Mouse (Mus musculus) T-helper 1 cell (primary cell): ENCODE data around the gene Atp2c1.

Experiments
- in situ Hi-C: fragments of 300-600 bp; cut with MboI, MseI; formaldehyde crosslinking; loops from one replicate; pipeline ENCODE4 v1.15.1; 2025; ENCODE audit warnings: high pct_unique_total_duplicates

Atp2c1 gene

DNA sequence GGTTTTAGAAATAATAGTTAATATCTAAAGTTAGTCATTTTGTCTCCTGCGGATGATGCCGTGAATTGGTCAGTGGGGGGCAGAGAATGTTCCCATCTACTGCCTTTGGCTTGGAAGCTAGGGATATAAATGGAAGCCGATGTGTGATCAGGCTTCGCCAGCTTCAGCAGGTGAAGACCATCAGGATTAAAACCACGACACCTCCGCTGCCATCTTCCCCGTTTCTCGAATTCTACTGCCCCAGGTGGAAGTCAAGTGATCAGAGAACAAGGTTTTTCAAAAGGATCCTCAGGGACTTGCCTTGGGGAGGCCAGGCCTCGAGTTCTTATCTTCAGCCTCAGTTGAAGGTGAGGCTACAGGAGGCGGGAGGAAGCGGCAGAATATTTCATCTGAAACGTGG, at the start of gene Atp2c1:
Gene Atp2c1, minus strand, starts transcription at position 101 of the 400 bp plus-strand sequence.
- in situ Hi-C loops: no loop called here

DNA sequence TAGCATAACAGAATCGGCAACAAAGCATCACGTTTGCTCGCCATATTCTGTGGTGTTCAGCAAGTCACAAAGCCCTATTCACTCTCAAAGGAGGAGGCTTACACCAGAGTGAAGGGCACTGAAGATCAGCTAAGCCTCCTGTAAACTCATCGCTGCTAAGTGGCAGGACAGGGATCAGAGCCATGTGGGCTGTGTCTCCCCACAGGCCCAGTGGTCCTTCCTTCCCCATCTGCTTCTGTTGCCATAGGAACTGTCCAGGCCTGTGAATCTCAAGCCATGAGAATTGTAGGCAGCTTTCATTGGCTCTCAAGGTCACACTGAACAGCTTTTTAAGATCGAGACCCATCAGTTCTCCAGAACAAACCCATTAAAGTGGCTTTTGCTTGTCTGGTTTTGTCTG, 30.3 kb upstream of the Atp2c1 start:
- in situ Hi-C loops: no loop called here

DNA sequence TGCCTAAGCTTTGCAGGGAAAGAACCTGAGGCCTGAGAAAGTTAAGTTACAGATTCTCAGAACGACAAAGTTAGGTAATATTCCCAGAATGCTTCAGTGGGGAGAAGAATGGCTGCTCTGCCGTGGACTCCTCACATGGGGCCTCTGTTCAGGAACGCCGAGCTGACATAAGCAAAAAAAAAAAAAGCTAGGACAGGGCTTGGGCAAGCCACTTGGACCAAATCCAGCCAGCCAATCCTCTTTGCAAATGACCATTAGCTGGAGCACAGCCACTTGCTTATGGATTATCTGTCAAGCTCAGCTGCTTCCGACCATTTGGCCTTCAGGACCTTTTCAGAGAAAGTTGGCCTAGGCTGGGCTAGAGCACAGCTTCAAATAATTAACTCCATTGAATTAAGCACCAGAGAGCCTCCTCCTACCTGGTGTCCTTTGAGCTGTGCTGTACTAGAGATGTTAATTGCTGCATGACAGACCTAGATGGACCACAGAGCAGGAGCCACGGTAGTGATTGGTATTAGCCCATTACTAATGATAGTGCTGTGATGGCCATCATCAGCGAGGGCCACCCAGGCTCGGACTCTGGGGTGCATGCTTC, 29.1 kb upstream of the Atp2c1 start:
- in situ Hi-C loops: no loop called here

DNA sequence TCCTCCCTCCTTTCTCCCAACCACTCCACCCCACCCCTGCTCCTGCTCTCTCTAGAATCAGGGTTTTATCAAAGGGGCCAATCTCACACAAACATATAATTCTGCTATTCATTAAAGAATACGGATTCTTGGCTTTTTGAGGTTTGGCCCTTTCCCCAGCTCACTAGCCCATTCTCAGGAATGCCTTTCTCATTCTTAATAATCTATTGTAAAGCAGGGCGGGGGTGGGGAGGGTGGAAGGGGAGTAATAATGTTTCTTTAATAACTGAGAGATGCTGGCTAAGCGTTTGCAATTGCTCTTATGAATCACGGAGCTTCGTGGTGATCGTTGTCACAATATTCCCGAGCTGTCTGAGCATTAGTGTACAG, 27.3 kb upstream of the Atp2c1 start:
- in situ Hi-C loops: no loop called here

DNA sequence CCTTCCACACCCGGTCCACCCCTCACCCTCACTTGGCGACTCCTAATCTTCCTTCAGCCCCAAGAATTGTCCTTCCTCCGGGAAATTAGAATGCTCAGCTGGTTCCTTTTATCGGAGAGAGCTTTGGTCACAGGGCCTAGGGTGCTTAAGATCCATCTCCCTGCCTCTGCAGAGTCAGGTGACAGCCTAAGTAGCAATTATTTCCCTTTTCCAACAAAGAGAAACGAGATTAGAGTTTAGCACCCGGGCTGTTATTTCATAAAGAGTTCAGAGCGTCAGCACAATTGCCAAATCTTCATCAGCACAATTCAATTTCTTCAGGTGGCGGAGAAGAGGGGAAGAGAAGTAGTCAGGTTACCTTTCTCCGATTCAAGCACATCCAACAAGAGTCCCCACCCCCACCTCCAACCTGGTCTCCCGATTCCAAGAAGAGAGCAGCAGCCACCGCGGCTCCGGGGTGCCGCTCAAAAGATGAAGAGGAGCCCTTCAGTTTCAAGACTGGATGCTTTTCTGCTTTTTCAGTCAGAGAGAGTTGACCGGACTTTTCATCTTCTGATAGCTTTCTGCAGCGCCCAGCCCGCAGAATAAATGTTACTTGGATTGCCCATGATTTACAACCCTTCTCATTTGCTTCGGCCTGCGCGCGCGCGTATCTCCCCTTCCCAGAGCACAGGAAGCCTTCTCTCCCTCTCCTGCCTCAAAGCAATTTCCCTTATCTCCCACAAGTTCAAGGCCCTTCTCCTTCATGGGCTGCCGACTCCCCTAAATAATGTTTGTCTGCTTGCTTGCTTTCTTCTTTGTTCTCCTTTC, 26.7 kb upstream of the Atp2c1 start:
- in situ Hi-C loops: no loop called here

DNA sequence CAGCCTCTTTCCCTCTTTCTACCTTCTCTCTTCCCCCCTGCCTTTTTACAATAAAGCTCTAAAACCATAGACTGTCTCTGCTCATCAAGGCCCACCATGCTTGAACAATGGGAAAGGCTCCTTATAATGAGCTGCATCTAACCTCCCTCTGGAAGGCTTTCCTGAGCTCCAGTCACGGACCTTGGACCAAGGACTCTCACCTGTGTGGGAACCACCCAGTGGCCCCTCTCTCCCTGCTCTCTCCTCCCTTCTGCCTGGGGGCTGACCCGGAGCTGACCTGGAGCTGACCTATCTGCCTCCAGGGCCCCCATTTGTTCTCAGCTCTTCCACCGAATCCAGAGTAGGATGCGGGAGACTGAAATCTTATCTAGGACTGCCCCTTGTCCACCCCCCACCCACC, 24.3 kb upstream of the Atp2c1 start:
- in situ Hi-C loops: no loop called here

DNA sequence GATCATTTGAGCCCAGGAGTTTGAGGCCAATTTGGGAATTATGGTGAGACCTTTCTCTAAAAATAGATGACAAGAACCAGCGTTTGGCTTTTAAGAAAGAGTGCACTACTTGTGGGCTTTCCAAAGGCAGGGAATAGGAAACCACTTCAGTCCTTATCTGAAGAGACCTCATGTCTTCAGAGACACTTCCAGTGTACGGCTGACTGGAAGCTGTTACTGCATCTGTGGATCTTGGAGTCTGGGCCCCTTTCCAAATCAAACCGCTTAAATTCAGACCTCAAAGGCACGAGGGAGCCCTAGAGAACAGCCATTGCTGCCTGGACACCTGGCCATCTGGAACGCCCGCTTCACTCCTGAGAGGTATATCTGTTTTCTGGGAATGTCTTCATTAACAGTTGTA, 22.0 kb upstream of the Atp2c1 start:
- in situ Hi-C loops: loop anchor here (10.0 kb wide), 1 partner anchor 1744 kb away; no protein-coding TSS in a partner anchor

DNA sequence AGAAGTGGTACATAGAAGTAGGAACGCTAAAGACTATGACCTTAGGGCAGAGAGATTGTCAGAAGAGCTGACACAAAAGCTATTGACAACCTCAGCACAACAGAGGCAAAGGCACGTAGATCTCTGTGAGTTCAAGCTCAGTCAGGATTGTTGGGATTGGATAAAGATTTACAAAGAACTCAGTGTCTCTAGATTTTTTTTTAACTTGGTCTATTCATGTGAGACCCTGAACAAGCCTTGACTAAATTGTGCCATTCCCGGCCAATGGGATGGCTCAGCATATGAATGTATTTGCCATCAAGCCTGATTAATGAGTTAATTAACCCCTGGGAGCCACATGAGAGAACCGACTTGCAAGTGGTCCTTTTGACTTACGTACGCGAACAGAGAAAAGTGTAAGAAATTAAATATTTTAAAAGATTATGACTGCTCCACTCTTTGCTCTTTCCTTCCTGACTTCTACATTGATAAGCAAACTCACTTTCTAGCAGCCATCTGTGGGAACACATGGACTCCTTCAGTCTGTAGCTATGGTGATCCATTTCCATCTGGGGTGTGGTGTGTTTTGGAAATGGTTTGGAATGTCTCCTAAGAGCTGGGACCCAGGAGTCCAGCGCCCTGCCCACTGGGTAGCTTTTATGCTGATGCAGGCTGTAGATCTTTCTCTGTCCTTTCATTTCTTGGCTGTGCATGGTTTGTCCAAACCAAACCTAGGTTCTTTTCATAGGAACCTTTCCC, 17.1 kb upstream of the Atp2c1 start:
- in situ Hi-C loops: loop anchor here (10.0 kb wide), 1 partner anchor 1739 kb away; no protein-coding TSS in a partner anchor

DNA sequence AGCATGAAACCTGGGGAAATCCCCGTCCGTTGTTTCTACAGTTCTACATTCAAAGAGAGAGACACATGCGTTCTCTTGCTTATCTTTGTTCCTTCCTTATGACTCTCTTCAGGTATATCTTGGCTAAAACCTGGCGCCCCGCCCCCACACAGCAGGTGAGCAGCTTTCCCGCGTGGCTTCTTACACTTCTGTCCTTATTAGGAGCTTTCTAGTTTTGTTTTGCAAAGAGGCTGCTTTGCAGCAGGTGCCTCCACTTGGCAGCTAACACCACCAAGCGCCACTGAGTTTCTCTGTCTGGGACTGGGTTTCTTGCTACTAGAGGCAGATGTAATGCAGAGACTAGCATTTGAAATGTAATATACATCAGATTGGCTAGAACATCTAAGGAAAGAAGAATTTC, 10.4 kb upstream of the Atp2c1 start:
- in situ Hi-C loops: no loop called here

DNA sequence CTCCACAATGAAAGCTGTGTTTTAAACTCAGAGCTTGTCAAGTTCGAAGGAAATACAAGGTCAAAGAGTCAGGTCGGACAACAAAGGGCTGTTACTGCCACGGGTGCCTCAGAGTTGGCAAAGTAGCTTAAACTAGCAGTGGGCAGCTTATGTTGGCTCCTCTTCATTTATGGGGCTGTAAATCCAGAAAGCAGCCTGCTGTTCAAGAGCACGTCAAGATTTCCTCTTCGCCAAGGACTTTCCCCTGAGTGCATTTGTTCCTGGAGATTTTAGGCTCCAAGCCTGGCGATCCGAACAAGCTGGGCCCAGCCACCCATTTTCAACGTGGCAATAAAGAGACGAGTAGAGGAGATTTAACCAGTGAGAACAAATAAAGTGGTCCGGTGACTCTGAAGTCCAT, 9.8 kb upstream of the Atp2c1 start:
- in situ Hi-C loops: no loop called here

DNA sequence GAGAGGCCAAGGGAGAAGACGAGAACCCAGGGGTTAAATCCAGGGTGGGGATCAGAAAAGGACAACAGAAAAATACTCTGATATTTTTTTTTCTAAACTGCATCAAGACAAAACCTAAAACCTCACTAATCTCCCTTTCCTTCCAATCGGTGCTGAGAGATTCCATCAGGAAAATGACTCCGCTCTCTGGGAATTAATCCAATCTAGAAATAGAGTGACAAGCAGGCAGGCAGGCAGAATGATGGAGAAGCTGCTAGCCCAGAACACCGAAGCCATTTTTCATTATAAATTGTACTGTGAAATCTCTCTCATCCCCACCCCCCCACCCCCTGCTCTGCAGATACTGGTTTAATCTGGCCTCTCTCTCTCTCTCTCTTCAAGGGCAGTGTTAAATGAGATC, 1.8 kb downstream of the Atp2c1 start:
- in situ Hi-C loops: no loop called here

DNA sequence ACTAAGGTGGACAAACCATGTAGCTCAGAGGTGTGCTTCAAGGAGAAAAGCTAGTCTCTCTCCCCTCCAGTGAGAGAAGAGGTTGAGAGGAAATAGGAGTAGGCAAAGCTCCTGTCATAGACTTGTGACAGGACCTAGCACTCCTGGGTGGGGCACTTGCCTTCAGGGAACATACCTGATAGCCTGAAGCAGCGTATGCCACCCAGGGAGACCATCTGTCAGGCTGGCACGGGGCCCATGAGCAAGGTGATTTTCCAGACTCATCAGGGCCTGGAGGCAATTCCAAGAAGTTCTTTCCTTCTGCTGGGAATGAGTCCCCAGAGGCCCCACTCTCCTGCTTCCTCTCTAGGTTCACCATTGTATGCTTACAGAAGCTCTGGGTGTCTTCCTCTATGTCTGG, 4.1 kb downstream of the Atp2c1 start:
- in situ Hi-C loops: no loop called here

DNA sequence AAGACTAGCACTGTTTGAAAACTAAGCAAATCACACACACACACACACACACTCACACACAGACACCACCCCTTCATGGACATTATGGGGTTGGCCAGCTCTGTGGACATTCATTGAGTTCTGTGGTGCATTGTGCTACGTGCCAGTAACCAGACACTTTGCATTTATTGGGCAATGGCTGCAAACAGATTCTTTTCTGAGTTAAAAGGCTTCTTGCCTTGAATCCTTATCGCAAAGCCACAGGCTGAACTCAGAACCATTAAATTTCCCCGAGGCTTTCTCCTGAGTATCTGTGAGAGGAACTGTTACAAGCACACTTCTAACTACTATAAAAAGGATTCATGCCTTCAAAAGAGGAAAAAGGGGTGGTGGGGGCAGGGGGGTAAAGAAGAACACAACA, 5.1 kb downstream of the Atp2c1 start:
- in situ Hi-C loops: no loop called here

DNA sequence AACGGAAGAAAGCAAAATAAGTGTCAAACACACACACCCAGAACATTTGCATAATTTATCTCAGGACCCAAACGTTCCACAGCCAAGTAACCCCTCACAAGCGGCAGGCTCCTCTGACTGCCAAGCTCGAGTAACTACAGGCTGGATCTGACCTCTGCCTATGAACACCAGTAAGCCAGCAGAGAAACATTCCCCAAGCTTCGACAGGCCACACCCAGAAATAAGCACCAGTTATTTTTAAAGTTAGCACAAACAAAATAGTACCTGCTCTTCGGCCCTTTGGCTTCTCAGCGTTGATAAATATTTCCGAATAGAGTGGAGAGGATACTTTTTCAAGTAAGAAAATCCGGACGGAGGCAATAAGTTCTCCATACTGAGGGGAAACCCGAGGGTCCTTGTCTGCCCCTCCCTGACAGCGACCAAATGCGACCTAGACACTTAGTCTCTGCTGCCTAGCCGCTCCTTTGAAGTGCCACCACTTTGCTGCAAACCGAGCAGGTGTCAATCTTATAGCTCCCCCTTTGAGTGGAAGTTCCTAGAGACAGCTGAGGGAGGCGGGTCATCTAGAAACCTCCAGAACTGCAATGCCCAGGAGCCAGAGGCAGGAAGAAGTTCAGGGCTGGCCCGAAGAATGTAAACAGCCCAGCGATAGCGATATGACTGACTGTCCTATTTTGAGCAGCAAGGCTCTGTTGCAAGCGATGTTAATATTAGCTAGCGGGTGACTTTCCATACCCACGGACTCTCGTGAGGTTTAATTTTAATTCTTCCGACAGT, 6.2 kb downstream of the Atp2c1 start:
- in situ Hi-C loops: no loop called here

DNA sequence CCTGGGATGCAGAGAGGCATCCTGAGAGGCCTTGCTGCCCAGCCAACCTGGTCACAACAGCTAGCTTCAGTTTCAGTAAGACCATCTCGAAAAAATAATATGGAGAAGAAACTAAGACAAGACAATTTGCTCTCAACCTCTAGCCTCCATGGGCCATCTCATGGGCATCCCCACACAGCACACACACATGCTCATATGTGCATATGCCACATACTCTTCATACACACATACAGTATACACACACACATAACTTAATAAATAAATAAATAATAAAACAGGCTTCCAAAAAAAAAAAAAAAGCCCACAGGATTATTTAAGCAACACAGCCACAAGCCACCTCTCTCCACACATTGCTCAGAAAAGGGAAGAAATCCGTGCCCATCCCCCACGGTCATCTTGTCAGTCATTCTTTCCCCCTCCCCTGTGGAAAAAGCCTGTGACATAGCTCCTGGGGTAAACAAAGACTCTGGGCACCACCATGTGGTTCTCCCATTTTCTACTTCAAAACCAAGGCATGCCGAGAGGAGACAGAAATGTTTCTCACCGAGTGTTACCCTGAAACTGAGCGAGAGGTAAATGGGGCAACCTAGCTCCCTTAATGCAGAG, 7.7 kb downstream of the Atp2c1 start:
- in situ Hi-C loops: no loop called here

DNA sequence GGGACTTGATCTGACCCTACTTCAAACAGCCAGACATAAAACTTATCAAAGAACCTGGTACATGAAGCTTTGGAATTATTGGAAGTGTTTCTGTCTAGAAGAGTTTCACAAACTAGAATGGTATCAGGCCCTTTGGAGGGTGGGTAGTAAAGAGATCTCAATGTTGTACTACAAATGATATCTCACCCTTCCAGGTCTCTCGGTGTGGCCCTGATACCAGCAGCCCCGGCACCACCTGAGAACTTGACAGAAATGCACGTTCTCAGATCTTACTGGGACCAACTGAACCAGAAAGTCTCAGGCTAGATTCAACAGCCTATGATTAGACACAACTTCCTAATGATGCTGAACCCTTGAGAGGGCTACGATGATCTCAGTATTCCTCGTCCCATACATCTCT, 23.4 kb downstream of the Atp2c1 start:
- in situ Hi-C loops: no loop called here

DNA sequence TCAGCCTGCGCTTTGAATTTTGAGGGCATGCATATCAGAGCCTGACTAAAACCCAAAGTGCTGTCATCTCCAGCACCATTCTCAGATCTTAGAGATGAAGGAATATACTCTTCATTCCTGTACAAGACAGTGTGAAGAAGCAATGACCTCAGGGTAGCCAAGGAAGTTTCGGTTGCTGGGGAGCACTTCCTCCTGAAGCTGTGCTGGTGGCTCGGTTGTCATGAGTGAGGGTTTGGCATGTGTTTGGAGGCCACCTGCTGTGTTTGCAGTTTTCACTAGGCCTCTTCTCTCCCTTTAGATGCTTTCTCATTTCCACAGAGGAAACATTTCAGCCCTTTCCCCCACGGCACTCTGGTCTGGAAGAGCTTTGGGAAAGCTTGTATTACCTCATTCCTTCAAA, 24.7 kb downstream of the Atp2c1 start:
- in situ Hi-C loops: no loop called here

DNA sequence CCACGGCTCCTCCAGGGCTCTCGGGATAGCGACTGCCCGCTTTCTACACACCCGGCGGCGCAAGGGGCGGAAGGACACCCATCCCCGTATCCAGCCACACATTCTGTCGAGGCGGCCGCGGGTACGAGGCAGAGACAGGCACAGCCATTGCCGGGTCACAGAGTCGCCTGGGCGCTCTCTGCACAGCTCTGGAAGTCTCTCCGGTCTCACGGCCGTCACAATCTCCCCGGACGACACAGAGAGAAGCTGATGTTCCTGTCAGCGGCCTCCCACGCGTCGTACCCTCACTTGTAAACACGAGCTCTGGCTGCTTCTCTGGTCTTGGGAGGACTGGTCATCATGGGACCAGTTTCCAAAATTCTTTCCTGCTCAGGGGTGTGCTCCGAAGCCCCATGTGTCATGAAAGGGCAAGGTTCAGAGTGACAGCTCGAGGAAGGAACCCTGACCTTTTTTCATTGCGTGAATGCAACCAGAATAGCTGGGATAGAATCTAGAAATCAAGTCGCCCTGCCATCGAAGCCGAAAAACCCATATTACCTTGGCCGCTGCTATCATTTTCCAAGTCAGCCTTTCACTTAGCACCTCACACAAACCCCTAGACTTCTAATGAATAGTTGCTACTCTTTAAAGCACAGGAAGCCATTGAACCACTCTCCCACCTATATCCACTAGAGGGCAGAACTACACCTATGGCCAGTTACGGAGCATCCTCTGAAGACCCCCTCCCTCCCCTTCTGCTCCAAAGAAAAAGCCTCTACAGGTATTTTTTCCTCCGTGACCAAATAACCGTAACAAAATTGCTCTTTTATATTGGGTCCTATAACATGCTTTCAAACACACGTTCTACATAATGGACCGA, 31.6 kb downstream of the Atp2c1 start:
- in situ Hi-C loops: loop anchor here (5.0 kb wide), 1 partner anchor 147 kb away; the partner anchor contains the start of gene Pik3r4

DNA sequence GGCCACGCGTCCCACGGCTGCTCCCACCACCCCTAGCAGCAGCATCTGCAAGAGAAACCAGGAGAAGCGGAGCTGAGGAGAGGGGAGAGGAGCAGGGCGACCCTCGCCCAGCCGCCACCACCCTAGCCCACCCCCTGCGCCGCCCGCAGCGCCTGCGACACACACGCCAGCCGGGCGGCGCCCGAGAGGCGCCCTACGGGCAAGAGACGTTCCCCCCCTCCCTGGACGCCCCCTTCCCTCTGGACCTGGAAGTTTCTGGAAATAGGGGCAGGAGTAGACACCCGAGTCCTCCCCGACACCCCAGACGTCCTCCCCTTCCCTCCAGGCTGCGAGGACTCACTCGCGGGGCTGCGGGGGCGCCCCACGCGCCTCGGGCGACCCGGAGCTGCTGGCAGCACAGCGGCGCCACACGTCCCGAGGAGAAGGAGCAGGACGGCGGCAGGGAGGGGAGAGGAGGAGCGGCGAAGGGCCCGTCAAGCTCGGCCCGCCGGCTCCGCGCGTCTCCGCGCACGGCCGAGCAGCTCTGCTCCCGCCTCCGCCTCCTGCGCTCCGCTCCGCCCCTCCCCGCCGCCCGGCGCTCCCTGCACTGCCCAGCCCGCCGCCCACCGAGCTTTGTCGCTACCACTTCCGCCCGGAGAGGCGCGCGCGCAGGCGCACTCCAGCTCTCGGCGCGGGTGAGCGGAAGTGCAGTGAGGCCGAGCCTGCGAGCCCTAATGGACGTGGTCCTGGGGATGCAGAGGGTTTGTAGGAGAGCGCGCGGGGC, 32.4 kb downstream of the Atp2c1 start:
- in situ Hi-C loops: loop anchor here (5.0 kb wide), 1 partner anchor 148 kb away; the partner anchor contains the start of gene Pik3r4

DNA sequence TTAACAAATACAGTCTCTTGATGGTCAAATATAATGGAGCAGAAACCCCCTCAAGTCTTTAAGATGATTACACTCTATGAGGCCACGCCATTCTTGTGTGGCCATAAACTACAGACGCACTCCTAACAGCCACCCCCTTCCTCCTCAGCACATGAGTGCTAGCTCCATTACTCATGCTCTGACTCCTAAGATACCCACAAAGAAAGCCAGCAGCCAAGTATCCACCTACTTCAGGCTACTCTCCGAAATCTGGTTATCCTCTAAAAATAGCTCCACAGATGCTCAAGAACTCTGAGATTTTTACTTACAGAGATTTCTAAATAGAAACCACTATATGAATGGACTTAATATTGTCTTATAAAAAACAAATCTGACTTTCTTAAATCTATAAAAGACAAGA, 34.4 kb downstream of the Atp2c1 start:
- in situ Hi-C loops: no loop called here
